Mouse (Mus musculus): ENCODE results near the gene Ndufb6. TPM values are rescaled to one million over a fixed set of nuclear protein-coding genes. Genes with fewer than 3 reads are reported as not detected.

The Ndufb6 gene
- total and polyA plus RNA-seq, 3 experiments: 55.2 to 335 (median 173) TPM

Other genes with a start within 250 kb of the Ndufb6 start
- 100 to 1,000 TPM; 122 to 146 TPM for gene Aco1, start 136.3 kb downstream of the Ndufb6 start, total RNA-seq (2021)
- 43.3 and 51.3 TPM in 2 replicates for gene Aco1, start 136.3 kb downstream of the Ndufb6 start, polyA plus RNA-seq (2012; rRNA removed)
- gene Ddx58, start 39.6 kb downstream of the Ndufb6 start, total RNA-seq (2021): 10 to 100 TPM; 25.2 to 30.3 TPM
- 9.7 and 13.3 TPM in 2 replicates for gene Ddx58, start 39.6 kb downstream of the Ndufb6 start, polyA plus RNA-seq (2012; rRNA removed)
- gene Smim27, start 9.8 kb downstream of the Ndufb6 start, total RNA-seq (2021): 10 to 100 TPM; 52.9 to 54.7 TPM
- gene Smim27, start 9.8 kb downstream of the Ndufb6 start, polyA plus RNA-seq (2012; rRNA removed): 23.2 and 33.7 TPM in 2 replicates
- 10 to 100 TPM; 26.0 to 29.8 TPM for gene Topors, start 9.6 kb downstream of the Ndufb6 start, total RNA-seq (2021)
- 4.0 and 4.1 TPM in 2 replicates for gene Topors, start 9.6 kb downstream of the Ndufb6 start, polyA plus RNA-seq (2012; rRNA removed)
- not detected for gene Tmem215, start 192.8 kb upstream of the Ndufb6 start, total RNA-seq (2021)
- 0.27 TPM in 2 replicates for gene Tmem215, start 192.8 kb upstream of the Ndufb6 start, polyA plus RNA-seq (2012; rRNA removed)

All from adrenal gland, adult 2 months (tissue).